Mouse (Mus musculus) lung, adult 2 months (tissue): ENCODE data around the gene Slit3.

Source experiments
- CTCF ChIP-seq: fragments of 200-500 bp; IDR thresholded peaks from 2 replicates; pipeline ENCODE4 v1.5.1; 2011; ENCODE audit warnings: mild to moderate bottlenecking, low read length, control low read depth; ENCODE audit not compliant: insufficient read depth
- POLR2A ChIP-seq: fragments of 200-500 bp; IDR thresholded peaks from 2 replicates; pipeline ENCODE4 v1.6.1; 2011; ENCODE audit warnings: low read depth, mild to moderate bottlenecking, control low read depth, low read length, borderline replicate concordance; ENCODE audit errors: extremely low read depth

- TF ChIP-seq CTCF (no peak), POLR2A (no peak)
Observed at GRCm38 (mm10) chr11:35557476-35557875, 436.5 kb downstream of the Slit3 start.
